Mouse (Mus musculus): ENCODE results near the gene Fhit. TPM values are rescaled to one million over a fixed set of nuclear protein-coding genes. Genes with fewer than 3 reads are reported as not detected.

Gene Fhit
- polyA plus RNA-seq, 1 experiment: not detected

DNA sequence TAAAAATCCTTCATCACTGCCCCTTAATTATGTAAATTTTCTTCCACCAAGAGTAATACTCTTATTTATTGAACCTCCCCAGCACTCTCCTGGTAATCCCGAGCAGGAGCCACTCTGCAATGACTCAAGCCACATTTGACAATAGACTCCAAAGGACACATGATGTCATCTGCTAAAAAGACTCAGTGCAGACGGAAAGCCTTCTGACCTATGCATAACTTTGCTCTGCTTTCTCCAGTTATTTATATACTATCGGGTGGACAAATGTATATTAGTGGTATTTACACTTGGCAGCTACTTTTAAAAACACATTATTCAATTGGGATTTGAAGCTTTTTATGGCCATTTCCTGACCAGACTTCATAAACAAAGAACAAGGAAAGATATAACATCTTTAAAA, 304.2 kb downstream of the Fhit start:
- TF ChIP-seq GATA1 (IDR thresholded peaks at IDR 0.05; ENCODE audit: low read length) (no peak), TAL1 (IDR thresholded peaks at IDR 0.05; ENCODE audit: low read length) (no peak)
- H3K4me1 ChIP-seq (ENCODE audit: control insufficient read depth): no peaks in the 10 kb centered on the region

GRCm38 (mm10) chr14:10851936-10852335, 309.9 kb downstream of the Fhit start:
- Histone ChIP-seq H3K36me3 (ENCODE audit: control insufficient read depth) (no peaks in the 10 kb centered on the region), H3K4me3 (replicated peaks) (no peak overlapping the region), H3K9me3 (ENCODE audit: control insufficient read depth, low read length) (no peaks in the 10 kb centered on the region), H3K27me3 (ENCODE audit: control insufficient read depth) (no peaks in the 10 kb centered on the region), H3K4me1 (ENCODE audit: control insufficient read depth) (no peaks in the 10 kb centered on the region)
- TF ChIP-seq GATA1 (IDR thresholded peaks at IDR 0.05; ENCODE audit: low read length) (no peak), TAL1 (IDR thresholded peaks at IDR 0.05; ENCODE audit: low read length) (no peak)

More for the DNA sequence above, 304.2 kb downstream of the Fhit start:
- H3K4me3 ChIP-seq (replicated peaks): no peak overlapping the region
- no peaks in the 10 kb centered on the region for H3K9me3 ChIP-seq (ENCODE audit: control insufficient read depth, low read length)
- no peaks in the 10 kb centered on the region for H3K27me3 ChIP-seq (ENCODE audit: control insufficient read depth)
- H3K36me3 ChIP-seq (ENCODE audit: control insufficient read depth): no peaks in the 10 kb centered on the region

DNA sequence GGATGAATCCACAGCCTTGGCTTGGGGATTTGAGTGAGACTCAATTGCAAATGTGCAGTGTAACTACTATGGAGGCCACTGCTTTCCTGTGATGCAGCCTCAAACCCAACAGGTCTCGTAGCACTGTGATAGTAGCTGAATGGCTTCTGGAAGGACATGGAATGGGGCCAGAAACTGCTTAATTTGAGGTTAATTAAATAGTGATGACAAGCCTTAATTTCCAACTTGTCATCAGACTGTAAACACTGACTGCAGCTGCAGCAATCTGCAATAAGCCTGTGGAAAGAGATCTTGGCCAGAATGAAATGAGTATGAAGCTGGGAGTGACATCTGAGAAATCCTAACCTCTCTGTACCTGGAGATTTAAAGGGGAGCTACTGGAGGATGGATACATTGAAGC, 325.8 kb downstream of the Fhit start:
- Histone ChIP-seq H3K4me3 (replicated peaks) (no peak overlapping the region), H3K4me1 (ENCODE audit: control insufficient read depth) (no peaks in the 10 kb centered on the region), H3K36me3 (ENCODE audit: control insufficient read depth) (no peaks in the 10 kb centered on the region), H3K9me3 (ENCODE audit: control insufficient read depth, low read length) (no peaks in the 10 kb centered on the region), H3K27me3 (ENCODE audit: control insufficient read depth) (no peaks in the 10 kb centered on the region)
- TF ChIP-seq TAL1 (IDR thresholded peaks at IDR 0.05; ENCODE audit: low read length) (no peak), GATA1 (IDR thresholded peaks at IDR 0.05; ENCODE audit: low read length) (no peak)

DNA sequence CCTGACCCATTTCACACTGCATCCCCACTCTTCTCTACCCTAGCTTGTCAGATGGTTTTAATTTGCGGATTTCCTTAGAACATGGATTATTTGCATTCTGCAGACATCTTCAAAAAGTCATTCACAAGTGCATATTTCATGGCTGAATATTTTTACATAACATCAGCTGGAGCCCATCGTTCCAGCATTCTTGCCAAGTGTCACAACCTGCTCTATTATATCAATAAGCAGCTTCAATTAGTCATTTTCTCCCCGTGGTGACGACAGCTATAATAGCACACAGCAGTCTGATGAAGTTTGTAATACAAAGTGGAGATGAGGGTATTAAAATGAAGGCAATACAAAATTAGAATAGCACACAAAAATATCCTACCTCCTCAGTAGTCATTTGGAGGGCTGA, 337.0 kb downstream of the Fhit start:
- Histone ChIP-seq H3K9me3 (ENCODE audit: control insufficient read depth, low read length) (no peaks in the 10 kb centered on the region), H3K4me3 (replicated peaks) (no peak overlapping the region), H3K4me1 (ENCODE audit: control insufficient read depth) (no peaks in the 10 kb centered on the region), H3K36me3 (ENCODE audit: control insufficient read depth) (no peaks in the 10 kb centered on the region), H3K27me3 (ENCODE audit: control insufficient read depth) (no peaks in the 10 kb centered on the region)
- TF ChIP-seq GATA1 (IDR thresholded peaks at IDR 0.05; ENCODE audit: low read length) (no peak), TAL1 (IDR thresholded peaks at IDR 0.05; ENCODE audit: low read length) (no peak)

DNA sequence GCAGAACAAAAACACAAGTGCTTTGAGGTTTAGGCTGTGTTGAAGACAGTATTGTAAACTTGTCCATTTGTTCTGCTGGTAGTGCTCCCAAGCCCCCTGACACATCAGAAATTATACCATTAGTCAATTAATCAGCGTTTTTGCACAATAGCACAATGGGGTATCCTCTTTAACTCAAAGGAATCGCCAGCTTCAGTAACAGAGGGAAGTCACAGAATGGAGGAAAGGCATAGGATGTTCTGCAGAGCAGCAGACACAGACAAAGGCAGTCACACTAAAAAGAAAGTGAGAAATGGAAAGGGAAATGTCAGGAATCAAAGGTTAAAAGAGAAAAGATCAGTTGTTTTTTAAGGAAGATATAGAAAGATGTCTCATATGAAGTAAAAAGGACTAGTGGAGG, 348.3 kb downstream of the Fhit start:
- H3K4me1 ChIP-seq (ENCODE audit: control insufficient read depth): no peaks in the 10 kb centered on the region
- H3K36me3 ChIP-seq (ENCODE audit: control insufficient read depth): no peaks in the 10 kb centered on the region
- H3K9me3 ChIP-seq (ENCODE audit: control insufficient read depth, low read length): no peaks in the 10 kb centered on the region
- no peaks in the 10 kb centered on the region for H3K27me3 ChIP-seq (ENCODE audit: control insufficient read depth)
- TF ChIP-seq GATA1 (IDR thresholded peaks at IDR 0.05; ENCODE audit: low read length) (no peak), TAL1 (IDR thresholded peaks at IDR 0.05; ENCODE audit: low read length) (no peak)
- H3K4me3 ChIP-seq (replicated peaks): no peak overlapping the region

DNA sequence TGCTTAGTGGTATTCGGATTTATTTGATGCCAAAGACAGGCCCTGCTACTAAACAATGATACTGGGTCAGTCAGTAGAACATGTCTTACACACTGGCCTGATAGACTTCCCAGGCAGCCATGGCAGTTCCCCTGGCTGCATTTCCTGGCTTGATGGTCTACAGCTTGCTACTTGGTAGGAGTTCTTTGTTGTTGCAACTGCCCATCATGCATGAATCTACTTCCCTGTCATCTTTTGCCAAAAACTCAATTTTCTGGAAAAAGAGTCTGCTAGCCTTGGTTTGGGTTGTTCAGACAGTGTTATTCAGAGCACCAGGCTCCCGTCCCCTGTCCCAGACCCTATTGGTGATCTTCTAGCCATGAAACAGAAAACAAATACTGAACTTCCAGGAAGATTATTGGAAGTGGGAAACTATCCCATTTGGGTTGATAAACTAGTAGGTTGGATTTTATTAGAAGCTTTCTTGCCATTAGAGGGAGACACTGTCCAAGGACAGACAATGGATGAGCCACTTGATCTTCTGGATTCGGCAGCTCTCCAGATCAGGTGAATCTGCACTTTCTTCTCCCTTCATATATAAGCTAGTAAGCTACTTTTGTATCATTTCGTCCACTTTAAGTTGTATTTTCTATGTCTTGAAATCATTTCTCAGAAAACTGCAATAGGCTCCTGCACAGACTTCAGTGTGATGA, 363.2 kb downstream of the Fhit start:
- no peak for TF ChIP-seq TAL1 (IDR thresholded peaks at IDR 0.05; ENCODE audit: low read length)
- no peak for TF ChIP-seq GATA1 (IDR thresholded peaks at IDR 0.05; ENCODE audit: low read length)
- Histone ChIP-seq H3K36me3 (ENCODE audit: control insufficient read depth) (no peaks in the 10 kb centered on the region), H3K4me1 (ENCODE audit: control insufficient read depth) (no peaks in the 10 kb centered on the region), H3K9me3 (ENCODE audit: control insufficient read depth, low read length) (no peaks in the 10 kb centered on the region), H3K27me3 (ENCODE audit: control insufficient read depth) (no peaks in the 10 kb centered on the region), H3K4me3 (replicated peaks) (no peak overlapping the region)

DNA sequence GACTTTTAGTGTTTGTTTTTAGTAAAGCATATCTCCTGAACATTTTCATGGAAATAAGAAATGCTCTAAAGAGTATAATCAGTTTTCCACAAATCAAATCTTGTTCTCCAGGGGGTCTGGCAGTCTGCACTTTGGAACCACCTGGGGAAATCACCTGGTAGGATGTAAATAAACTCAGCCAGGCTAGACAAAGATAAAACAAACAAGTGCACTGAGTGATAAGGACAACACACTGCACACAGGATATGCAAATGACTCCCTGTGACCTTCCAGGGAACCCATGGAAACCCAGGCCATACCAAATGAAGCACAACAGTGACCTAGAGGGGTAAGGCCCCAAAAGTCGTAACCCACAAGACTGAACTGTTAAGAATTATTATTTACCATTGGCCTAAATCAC, 364.2 kb downstream of the Fhit start:
- Histone ChIP-seq H3K27me3 (ENCODE audit: control insufficient read depth) (no peaks in the 10 kb centered on the region), H3K4me3 (replicated peaks) (no peak overlapping the region), H3K9me3 (ENCODE audit: control insufficient read depth, low read length) (no peaks in the 10 kb centered on the region), H3K36me3 (ENCODE audit: control insufficient read depth) (no peaks in the 10 kb centered on the region), H3K4me1 (ENCODE audit: control insufficient read depth) (no peaks in the 10 kb centered on the region)
- TF ChIP-seq TAL1 (IDR thresholded peaks at IDR 0.05; ENCODE audit: low read length): no peak
- TF ChIP-seq GATA1 (IDR thresholded peaks at IDR 0.05; ENCODE audit: low read length): no peak

GRCm38 (mm10) chr14:10795498-10796075, 366.2 kb downstream of the Fhit start:
- Histone ChIP-seq H3K27me3 (ENCODE audit: control insufficient read depth) (no peaks in the 10 kb centered on the region), H3K4me1 (ENCODE audit: control insufficient read depth) (no peaks in the 10 kb centered on the region), H3K4me3 (replicated peaks) (no peak overlapping the region), H3K36me3 (ENCODE audit: control insufficient read depth) (no peaks in the 10 kb centered on the region), H3K9me3 (ENCODE audit: control insufficient read depth, low read length) (no peaks in the 10 kb centered on the region)
- TF ChIP-seq TAL1 (IDR thresholded peaks at IDR 0.05; ENCODE audit: low read length): no peak
- TF ChIP-seq GATA1 (IDR thresholded peaks at IDR 0.05; ENCODE audit: low read length): no peak

- H3K4me3 ChIP-seq (replicated peaks): no peak overlapping the region
- H3K4me1 ChIP-seq (ENCODE audit: control insufficient read depth): no peaks in the 10 kb centered on the region
- TF ChIP-seq GATA1 (IDR thresholded peaks at IDR 0.05; ENCODE audit: low read length) (no peak), TAL1 (IDR thresholded peaks at IDR 0.05; ENCODE audit: low read length) (no peak)
- H3K9me3 ChIP-seq (ENCODE audit: control insufficient read depth, low read length): no peaks in the 10 kb centered on the region
- no peaks in the 10 kb centered on the region for H3K27me3 ChIP-seq (ENCODE audit: control insufficient read depth)
- H3K36me3 ChIP-seq (ENCODE audit: control insufficient read depth): no peaks in the 10 kb centered on the region
These were observed 377.9 kb downstream of the Fhit start for GRCm38 (mm10) chr14:10783929-10784328.

Data from erythroblast, embryonic 14.5 days (primary cell).